Mouse (Mus musculus) limb, embryonic 15.5 days (tissue): ENCODE results near the gene Rnasel. TPM values are rescaled to one million over a fixed set of nuclear protein-coding genes. Genes with fewer than 3 reads are reported as not detected.
A peak's percentile ranks its signal among the peaks of the same experiment; 100 is the strongest.
"Not testable (repeated sequence)": the region's sequence is repeated elsewhere in the genome, so short reads cannot be mapped to it uniquely, and the experiment has no call there.

Experiments used
- ATAC-seq: fragments of 200-750 bp; cut with Nextera tagmentation; 2 replicates; pipeline ENCODE4 v1.8.0; 2017; ENCODE audit warnings: low read depth, moderate TSS enrichment; ENCODE audit not compliant: insufficient number of reproducible peaks, low FRiP score, low TSS enrichment
- H3K27ac ChIP-seq: fragments of 300-500 bp; sonication (generic); 2 replicates; pipeline ENCODE4 v1.5.1; 2015; ENCODE audit warnings: moderate library complexity, mild to moderate bottlenecking, inconsistent platforms
- H3K27me3 ChIP-seq: fragments of 300-500 bp; sonication (generic); 2 replicates; pipeline ENCODE4 v1.6.1; 2015; ENCODE audit warnings: inconsistent platforms
- H3K36me3 ChIP-seq: fragments of 300-500 bp; sonication (generic); 2 replicates; pipeline ENCODE4 v1.6.1; 2015; ENCODE audit warnings: inconsistent platforms
- H3K4me1 ChIP-seq: fragments of 300-500 bp; sonication (generic); 2 replicates; pipeline ENCODE4 v1.6.1; 2015; ENCODE audit warnings: inconsistent platforms
- H3K4me2 ChIP-seq: fragments of 300-500 bp; sonication (generic); 2 replicates; pipeline ENCODE4 v1.6.1; 2015; ENCODE audit warnings: mild to moderate bottlenecking, inconsistent platforms
- H3K4me3 ChIP-seq: fragments of 300-500 bp; sonication (generic); 2 replicates; pipeline ENCODE4 v1.5.1; 2015; ENCODE audit warnings: mild to moderate bottlenecking, inconsistent platforms
- H3K9ac ChIP-seq: fragments of 300-500 bp; sonication (generic); 2 replicates; pipeline ENCODE4 v1.6.1; 2015; ENCODE audit warnings: inconsistent platforms
- H3K9me3 ChIP-seq: fragments of 300-500 bp; sonication (generic); 2 replicates; pipeline ENCODE4 v1.6.1; 2016; ENCODE audit warnings: inconsistent platforms
- WGBS: fragments of 180-500 bp; shearing (Covaris S2); methylation state at CpG from one replicate; pipeline ENCODE4 v1.1.7; 2015; 5-methylcytosine and 5-hydroxymethylcytosine counted together
- polyA plus RNA-seq: library from polyadenylated mRNA; unstranded; fragments of >200 nt; fragmentation: Nextera tagmentation; extraction: Ambion mirVana; gene quantifications from 2 replicates; pipeline ENCODE4 v1.2.1, GENCODE M21; 2015

Rnasel gene
- polyA plus RNA-seq, 1 experiment from 2014 or later = 10.2 TPM

- Histone ChIP-seq H3K27me3 (no peaks in the 10 kb centered on the region), H3K9me3 (no peaks in the 10 kb centered on the region), H3K27ac (peak overlapping the region; percentile 24; the same call in 1 of the 2 replicates), H3K36me3 (no peaks in the 10 kb centered on the region), H3K4me1 (peaks cover 22% of the 10 kb centered on the region), H3K9ac (0 out of 2 replicates have a peak overlapping the region, but pooled peaks have one; percentile 15), H3K4me2 (peak overlapping the region; percentile 39), H3K4me3 (peak overlapping the region; percentile 28)
- ATAC-seq = no peak; the same call in 1 of the 2 replicates
- WGBS = 33% methylated on average over 13 of the region's 13 CpGs
Observed at GRCm38 (mm10) chr1:153751763-153752301, 2.6 kb downstream of the Rnasel start.

GRCm38 (mm10) chr1:153752521-153752920 is 3.3 kb downstream of the Rnasel start:
- peak overlapping the region; percentile 28 for H3K4me3 ChIP-seq
- no peak overlapping the region for H3K27ac ChIP-seq
- H3K9me3 ChIP-seq = no peaks in the 10 kb centered on the region
- WGBS = 63% methylated on average over 6 of the region's 6 CpGs
- no peaks in the 10 kb centered on the region for H3K27me3 ChIP-seq
- H3K4me1 ChIP-seq = peaks cover 22% of the 10 kb centered on the region
- no peaks in the 10 kb centered on the region for H3K36me3 ChIP-seq
- no peak for ATAC-seq
- peak overlapping the region; percentile 39 for H3K4me2 ChIP-seq
- H3K9ac ChIP-seq = no peak overlapping the region

- Histone ChIP-seq H3K27me3 (no peaks in the 10 kb centered on the region), H3K9ac (no peak overlapping the region), H3K4me2 (no peak overlapping the region), H3K4me3 (no peak overlapping the region), H3K27ac (no peak overlapping the region), H3K9me3 (no peaks in the 10 kb centered on the region), H3K4me1 (peaks cover 17% of the 10 kb centered on the region), H3K36me3 (no peaks in the 10 kb centered on the region)
- WGBS = 75% methylated on average over 25 of the region's 25 CpGs
- ATAC-seq = no peak
Observed at GRCm38 (mm10) chr1:153753725-153754464, 4.7 kb downstream of the Rnasel start.

DNA sequence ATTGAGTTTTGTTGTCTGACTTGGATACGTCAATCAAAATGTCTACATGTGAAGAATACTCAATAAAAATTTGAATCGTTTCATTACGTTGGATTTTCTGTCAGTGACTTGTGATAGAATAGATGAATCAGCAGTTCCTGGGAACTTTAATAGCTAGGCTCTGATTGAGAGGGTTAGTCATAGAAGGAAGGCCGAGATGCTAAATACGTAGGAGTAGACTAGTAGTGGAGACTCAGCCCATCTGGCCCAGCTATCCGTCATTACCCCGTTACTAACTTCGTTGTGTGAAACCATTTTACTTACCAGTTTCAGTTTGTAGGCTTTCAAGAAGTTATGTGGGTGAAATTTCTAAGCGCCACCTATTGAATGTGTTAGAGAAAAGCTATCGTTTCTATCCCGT is 14.9 kb downstream of the Rnasel start:
- Histone ChIP-seq H3K27ac (no peak overlapping the region), H3K9me3 (no peaks in the 10 kb centered on the region), H3K4me1 (no peaks in the 10 kb centered on the region), H3K36me3 (no peaks in the 10 kb centered on the region; the same call in 1 of the 2 replicates), H3K27me3 (no peaks in the 10 kb centered on the region), H3K4me3 (no peak overlapping the region), H3K9ac (no peak overlapping the region), H3K4me2 (no peak overlapping the region)
- WGBS = 83% methylated on average over 11 of the region's 11 CpGs
- ATAC-seq = no peak

DNA sequence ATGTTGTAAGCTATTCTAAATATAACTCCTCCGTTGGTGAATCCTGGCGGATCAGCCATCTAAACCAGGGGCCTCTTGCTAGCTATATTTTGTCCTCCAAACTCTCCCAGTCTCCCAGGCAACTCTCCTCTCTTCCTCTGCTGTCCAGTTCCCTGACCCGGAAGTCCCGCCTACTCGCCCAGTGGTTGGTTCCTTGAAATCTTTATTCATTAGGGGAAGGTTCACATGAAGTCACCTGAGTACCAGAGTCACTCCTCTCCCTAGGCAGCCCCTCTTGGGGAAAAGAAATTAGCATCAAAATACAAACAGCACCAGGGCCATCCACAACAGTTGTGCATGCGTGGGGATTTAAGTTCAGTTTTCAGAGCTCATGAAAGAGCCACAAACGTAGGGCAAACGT is 17.1 kb downstream of the Rnasel start:
- H3K9ac ChIP-seq = no peak overlapping the region
- 62% methylated on average over 8 of the region's 8 CpGs for WGBS
- no peaks in the 10 kb centered on the region for H3K9me3 ChIP-seq
- H3K4me3 ChIP-seq = no peak overlapping the region
- no peaks in the 10 kb centered on the region for H3K4me1 ChIP-seq
- H3K36me3 ChIP-seq = no peaks in the 10 kb centered on the region; the same call in 1 of the 2 replicates
- H3K4me2 ChIP-seq = no peak overlapping the region
- H3K27me3 ChIP-seq = no peaks in the 10 kb centered on the region
- ATAC-seq = no peak
- no peak overlapping the region for H3K27ac ChIP-seq

- 88% methylated on average over 1 of the region's 1 CpGs for WGBS
- no peaks in the 10 kb centered on the region for H3K27me3 ChIP-seq
- H3K27ac ChIP-seq = no peak overlapping the region
- ATAC-seq = no peak
- H3K9me3 ChIP-seq = no peaks in the 10 kb centered on the region
- no peaks in the 10 kb centered on the region for H3K4me1 ChIP-seq
- no peak overlapping the region for H3K9ac ChIP-seq
- H3K36me3 ChIP-seq = no peaks in the 10 kb centered on the region; the same call in 1 of the 2 replicates
- H3K4me2 ChIP-seq = no peak overlapping the region
- no peak overlapping the region for H3K4me3 ChIP-seq
Observed at GRCm38 (mm10) chr1:153767281-153767680, 18.1 kb downstream of the Rnasel start.

DNA sequence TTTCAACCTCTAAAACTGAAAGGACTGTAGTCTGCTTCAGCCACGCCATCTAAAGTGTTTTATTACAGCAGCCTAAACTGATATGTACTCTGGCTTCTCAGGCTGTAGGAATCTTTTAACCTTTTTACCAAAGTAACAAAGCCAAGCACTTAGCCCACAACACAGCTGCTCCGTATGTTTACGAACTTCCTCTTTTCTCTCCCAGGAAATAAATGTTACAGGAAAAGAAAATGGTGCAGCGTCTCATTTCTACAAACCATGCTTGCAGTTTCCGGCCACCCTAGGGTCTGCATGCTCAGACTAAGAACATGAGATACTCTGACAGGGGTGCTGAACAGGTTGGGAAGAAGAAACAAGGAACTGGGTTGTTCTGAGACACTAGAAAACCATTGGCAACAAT is 19.2 kb downstream of the Rnasel start:
- H3K4me3 ChIP-seq = no peak overlapping the region
- no peaks in the 10 kb centered on the region for H3K27me3 ChIP-seq
- H3K4me1 ChIP-seq = no peaks in the 10 kb centered on the region
- no peak overlapping the region for H3K9ac ChIP-seq
- no peak for ATAC-seq
- H3K9me3 ChIP-seq = no peaks in the 10 kb centered on the region
- H3K27ac ChIP-seq = no peak overlapping the region
- no peak overlapping the region for H3K4me2 ChIP-seq
- H3K36me3 ChIP-seq = no peaks in the 10 kb centered on the region
- 60% methylated on average over 5 of the region's 5 CpGs for WGBS

DNA sequence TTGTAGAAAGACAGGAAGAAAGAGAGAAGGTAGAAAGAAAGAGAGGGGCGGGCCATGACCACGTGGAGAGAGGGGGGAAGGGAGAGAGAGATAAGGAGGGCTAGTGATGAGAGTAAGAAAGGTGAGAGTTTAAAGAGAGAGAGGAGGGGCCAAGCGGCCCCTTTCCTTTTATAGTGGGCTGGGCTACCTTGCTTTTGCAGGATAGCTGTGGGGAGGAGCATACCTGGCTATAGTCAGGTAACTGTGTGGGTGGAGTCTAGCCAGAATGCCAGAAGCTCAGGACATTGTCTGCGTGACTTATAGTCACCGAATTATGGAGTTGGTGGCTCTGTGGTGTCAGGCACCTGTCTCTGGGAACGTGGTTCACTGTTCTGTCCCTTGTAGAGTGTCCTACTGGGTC is 20.3 kb downstream of the Rnasel start:
- WGBS = 64% methylated on average over 6 of the region's 6 CpGs
- not testable (repeated sequence) for H3K27ac ChIP-seq, H3K9me3 ChIP-seq, H3K27me3 ChIP-seq, H3K4me3 ChIP-seq, H3K36me3 ChIP-seq, ATAC-seq, H3K4me1 ChIP-seq, H3K4me2 ChIP-seq, H3K9ac ChIP-seq

- Histone ChIP-seq H3K4me2 (no peak overlapping the region), H3K27ac (no peak overlapping the region), H3K4me1 (no peaks in the 10 kb centered on the region), H3K36me3 (no peaks in the 10 kb centered on the region), H3K27me3 (no peaks in the 10 kb centered on the region), H3K4me3 (no peak overlapping the region), H3K9ac (no peak overlapping the region), H3K9me3 (no peaks in the 10 kb centered on the region)
- no peak for ATAC-seq
- 75% methylated on average over 10 of the region's 10 CpGs for WGBS
Observed at GRCm38 (mm10) chr1:153769998-153770775, 21.0 kb downstream of the Rnasel start.

DNA sequence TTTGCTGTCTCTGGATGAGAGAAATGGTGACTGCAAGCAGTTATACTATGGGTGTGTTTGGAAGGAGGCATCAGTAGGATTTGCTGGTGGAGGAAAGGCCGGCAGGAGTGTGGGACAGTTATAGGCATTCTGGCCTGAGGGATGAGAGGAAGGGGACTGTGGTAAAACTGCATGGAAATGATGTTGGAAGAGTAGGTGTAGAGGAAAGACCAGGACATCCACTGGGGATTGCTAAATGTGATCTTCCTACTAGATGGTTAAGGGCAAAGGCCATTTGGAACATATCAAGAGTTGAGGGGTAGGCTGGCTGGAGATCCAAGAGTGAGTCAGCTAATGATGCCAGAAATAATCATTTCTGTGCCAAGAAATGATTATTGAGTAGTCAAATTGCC is 21.5 kb downstream of the Rnasel start:
- no peaks in the 10 kb centered on the region for H3K27me3 ChIP-seq

GRCm38 (mm10) chr1:153775174-153775573 is 25.9 kb downstream of the Rnasel start:
- Histone ChIP-seq H3K36me3 (no peaks in the 10 kb centered on the region), H3K4me1 (no peaks in the 10 kb centered on the region), H3K9me3 (no peaks in the 10 kb centered on the region), H3K27me3 (no peaks in the 10 kb centered on the region), H3K9ac (no peak overlapping the region), H3K27ac (no peak overlapping the region), H3K4me3 (no peak overlapping the region), H3K4me2 (no peak overlapping the region)
- 43% methylated on average over 6 of the region's 6 CpGs for WGBS
- no peak for ATAC-seq

More for the DNA sequence above, 21.5 kb downstream of the Rnasel start:
- no peaks in the 10 kb centered on the region for H3K4me1 ChIP-seq
- no peak overlapping the region for H3K4me3 ChIP-seq
- no peak overlapping the region for H3K27ac ChIP-seq
- no peaks in the 10 kb centered on the region for H3K36me3 ChIP-seq
- H3K4me2 ChIP-seq = no peak overlapping the region
- ATAC-seq = no peak
- no peaks in the 10 kb centered on the region for H3K9me3 ChIP-seq
- 75% methylated on average over 1 of the region's 1 CpGs for WGBS
- no peak overlapping the region for H3K9ac ChIP-seq

DNA sequence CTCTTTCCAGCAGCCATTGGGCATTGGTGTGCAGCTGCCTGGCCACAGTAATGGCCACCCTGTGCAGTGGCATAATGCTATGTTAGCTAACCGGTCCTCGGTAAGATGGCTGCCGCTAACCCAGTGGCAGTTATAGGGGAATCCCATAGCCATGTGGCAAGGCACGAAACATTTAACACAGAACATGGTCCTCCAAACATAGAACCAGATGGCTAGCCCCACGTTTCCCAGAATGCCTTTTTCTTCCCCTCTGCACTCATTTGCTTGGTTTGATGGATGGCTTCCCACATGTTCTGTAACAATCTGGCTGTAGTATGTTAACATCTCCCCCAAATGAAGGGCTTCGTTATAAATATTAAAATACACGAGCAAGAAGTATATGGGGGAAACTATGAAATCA is 27.0 kb downstream of the Rnasel start:
- no peaks in the 10 kb centered on the region for H3K27me3 ChIP-seq
- no peak overlapping the region for H3K27ac ChIP-seq
- H3K4me3 ChIP-seq = no peak overlapping the region
- H3K9me3 ChIP-seq = no peaks in the 10 kb centered on the region
- ATAC-seq = no peak
- no peak overlapping the region for H3K4me2 ChIP-seq
- H3K36me3 ChIP-seq = no peaks in the 10 kb centered on the region
- WGBS = 80% methylated on average over 7 of the region's 7 CpGs
- H3K4me1 ChIP-seq = no peaks in the 10 kb centered on the region
- H3K9ac ChIP-seq = no peak overlapping the region
